Mouse (Mus musculus): ENCODE measurements around the gene Atad3a.

- TF ChIP-seq MAFK (IDR thresholded peaks at IDR 0.05; ENCODE audit: insufficient read depth, low read depth, low read length) (no peak), CHD2 (IDR thresholded peaks at IDR 0.05; ENCODE audit: low read depth, low read length) (no peak), HCFC1 (IDR thresholded peaks at IDR 0.05; ENCODE audit: borderline replicate concordance, insufficient read depth, low read length) (no peak), ZNF384 (IDR thresholded peaks at IDR 0.05; ENCODE audit: low read depth, low read length) (no peak)
These were observed 21.7 kb downstream of the Atad3a start for GRCm38 (mm10) chr4:155739152-155739551.
